Mouse (Mus musculus): ENCODE measurements around the gene Pkdcc. TPM values are rescaled to one million over a fixed set of nuclear protein-coding genes. Genes with fewer than 3 reads are reported as not detected.

The Pkdcc gene
- total RNA-seq, 2 experiments from 2014 or later = 12.6 to 15.3 TPM

- H3K4me3 ChIP-seq = no peak overlapping the region
- no peak for TF ChIP-seq CTCF (conservative IDR thresholded peaks at IDR 0.05)
- no peak for DNase-seq (ENCODE audit: low spot score in 2 of 2)
- no peak overlapping the region for H3K27ac ChIP-seq
Measured at GRCm38 (mm10) chr17:83273636-83274035, 58.5 kb downstream of the Pkdcc start.

DNA sequence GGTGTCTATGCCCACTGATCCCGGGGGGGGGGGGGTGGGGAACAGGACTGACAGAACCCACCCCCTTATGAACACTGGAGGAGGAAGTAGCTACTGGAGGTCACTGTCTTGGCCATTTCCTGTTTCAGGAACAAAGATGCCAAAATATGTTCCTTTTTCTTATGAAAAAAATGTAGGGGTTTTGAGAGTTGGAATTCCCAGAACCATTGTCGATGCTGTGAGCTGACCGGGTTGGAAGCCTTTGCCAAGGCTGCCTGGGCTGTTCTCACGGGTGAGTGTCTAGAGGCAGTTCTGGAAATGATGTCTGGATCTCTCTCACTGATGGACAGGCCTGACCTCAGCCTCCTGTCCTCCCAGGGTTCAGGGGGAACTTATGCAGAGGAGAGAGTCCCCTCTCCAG, 59.0 kb downstream of the Pkdcc start:
- peak overlapping the region; percentile 43; the same call in 1 of the 2 replicates for H3K27ac ChIP-seq
- DNase-seq (ENCODE audit: low spot score in 2 of 2) = no peak
- no peak overlapping the region for H3K4me3 ChIP-seq
- no peak for TF ChIP-seq CTCF (conservative IDR thresholded peaks at IDR 0.05)

Other genes starting within 250 kb of the Pkdcc start
- gene Eml4, start 135.6 kb downstream of the Pkdcc start, total RNA-seq (2021) = 10 to 100 TPM; 23.3 to 26.1 TPM